Mouse (Mus musculus) ES-Bruce4 (cell line): ENCODE measurements around the gene Lmod2. TPM values are rescaled to one million over a fixed set of nuclear protein-coding genes. Genes with fewer than 3 reads are reported as not detected.

Experiments
- H3K27ac ChIP-seq: 2 replicates; pipeline ENCODE4 v1.5.1; 2012; ENCODE audit warnings: low read length, inconsistent platforms; ENCODE audit not compliant: insufficient read depth
- H3K27me3 ChIP-seq: 2 replicates; pipeline ENCODE4 v1.6.1; 2012; ENCODE audit warnings: mild to moderate bottlenecking, low read length, inconsistent platforms; ENCODE audit not compliant: control insufficient read depth, poor library complexity, insufficient read depth, severe bottlenecking
- H3K36me3 ChIP-seq: 2 replicates; pipeline ENCODE4 v1.6.1; 2012; ENCODE audit warnings: inconsistent platforms, mild to moderate bottlenecking, low read length, moderate library complexity; ENCODE audit not compliant: control insufficient read depth, poor library complexity, insufficient read depth, severe bottlenecking
- H3K4me1 ChIP-seq: one replicate; pipeline ENCODE4 v1.8.1; 2011; ENCODE audit warnings: low read length; ENCODE audit not compliant: control insufficient read depth, insufficient read depth
- H3K4me3 ChIP-seq: 2 replicates; pipeline ENCODE4 v1.5.1; 2011; ENCODE audit warnings: low read depth, mild to moderate bottlenecking, low read length
- H3K9ac ChIP-seq: 2 replicates; pipeline ENCODE4 v1.6.1; 2012; ENCODE audit warnings: low read depth, mild to moderate bottlenecking, inconsistent platforms; ENCODE audit not compliant: poor library complexity, severe bottlenecking
- H3K9me3 ChIP-seq: replicated peaks from 2 replicates; pipeline ENCODE4 v1.6.1; 2012; ENCODE audit warnings: mild to moderate bottlenecking, low read length, inconsistent platforms; ENCODE audit not compliant: control insufficient read depth, poor library complexity, insufficient read depth, severe bottlenecking
- CTCF ChIP-seq: IDR thresholded peaks from one replicate; pipeline ENCODE4 v1.8.1; 2011; ENCODE audit warnings: low read depth, low read length
- EP300 ChIP-seq: IDR thresholded peaks from 2 replicates; pipeline ENCODE4 v1.6.1; 2011; ENCODE audit warnings: low read depth, low read length; ENCODE audit not compliant: insufficient read depth
- POLR2A ChIP-seq: IDR thresholded peaks from one replicate; pipeline ENCODE4 v1.8.1; 2011; ENCODE audit warnings: low read length; ENCODE audit not compliant: insufficient read depth
- polyA plus RNA-seq: library from polyadenylated mRNA; stranded (reverse); fragments of >200 nt; gene quantifications from 2 replicates; pipeline ENCODE4 v1.2.4, GENCODE M21; 2011; ENCODE audit warnings: low read depth; ENCODE audit not compliant: missing spikeins, insufficient read depth, insufficient read length

Lmod2 gene
- polyA plus RNA-seq, 1 experiment: not detected

- H3K4me3 ChIP-seq: no peak overlapping the region
- H3K9me3 ChIP-seq: peaks cover 18% of the 10 kb centered on the region; the same call in 1 of the 2 replicates
- no peaks in the 10 kb centered on the region for H3K36me3 ChIP-seq
Measured at GRCm38 (mm10) chr6:24604289-24604688, 6.7 kb downstream of the Lmod2 start.

GRCm38 (mm10) chr6:24605631-24606030 is 8.1 kb downstream of the Lmod2 start:
- Histone ChIP-seq H3K36me3 (no peaks in the 10 kb centered on the region), H3K9me3 (peaks cover 18% of the 10 kb centered on the region; the same call in 1 of the 2 replicates), H3K9ac (no peak overlapping the region), H3K27me3 (no peaks in the 10 kb centered on the region), H3K4me3 (no peak overlapping the region), H3K27ac (no peak overlapping the region), H3K4me1 (no peaks in the 10 kb centered on the region)
- TF ChIP-seq CTCF (no peak), POLR2A (no peak), EP300 (no peak)

More at GRCm38 (mm10) chr6:24604289-24604688, 6.7 kb downstream of the Lmod2 start:
- no peak overlapping the region for H3K27ac ChIP-seq
- H3K27me3 ChIP-seq: no peaks in the 10 kb centered on the region
- TF ChIP-seq EP300 (no peak), POLR2A (no peak), CTCF (no peak)
- no peaks in the 10 kb centered on the region for H3K4me1 ChIP-seq
- H3K9ac ChIP-seq: no peak overlapping the region

- H3K27ac ChIP-seq: no peak overlapping the region
- H3K36me3 ChIP-seq: no peaks in the 10 kb centered on the region
- peaks cover 18% of the 10 kb centered on the region; the same call in 1 of the 2 replicates for H3K9me3 ChIP-seq
- no peak overlapping the region for H3K9ac ChIP-seq
- no peaks in the 10 kb centered on the region for H3K27me3 ChIP-seq
- no peaks in the 10 kb centered on the region for H3K4me1 ChIP-seq
- H3K4me3 ChIP-seq: no peak overlapping the region
- TF ChIP-seq POLR2A (no peak), EP300 (no peak), CTCF (no peak)
Measured at GRCm38 (mm10) chr6:24606512-24606911, 8.9 kb downstream of the Lmod2 start.

- H3K36me3 ChIP-seq: no peaks in the 10 kb centered on the region
- H3K27me3 ChIP-seq: no peaks in the 10 kb centered on the region
- TF ChIP-seq POLR2A (no peak), EP300 (no peak), CTCF (no peak)
- no peak overlapping the region for H3K27ac ChIP-seq
- peaks cover 18% of the 10 kb centered on the region; the same call in 1 of the 2 replicates for H3K9me3 ChIP-seq
- H3K4me3 ChIP-seq: no peak overlapping the region
- no peak overlapping the region for H3K9ac ChIP-seq
- no peaks in the 10 kb centered on the region for H3K4me1 ChIP-seq
Measured at GRCm38 (mm10) chr6:24607531-24607930, 10.0 kb downstream of the Lmod2 start.

GRCm38 (mm10) chr6:24608129-24608528 is 10.6 kb downstream of the Lmod2 start:
- no peaks in the 10 kb centered on the region for H3K36me3 ChIP-seq
- H3K9ac ChIP-seq: no peak overlapping the region
- H3K27me3 ChIP-seq: no peaks in the 10 kb centered on the region
- H3K4me1 ChIP-seq: no peaks in the 10 kb centered on the region
- H3K9me3 ChIP-seq: peaks cover 18% of the 10 kb centered on the region; the same call in 1 of the 2 replicates
- no peak overlapping the region for H3K27ac ChIP-seq
- no peak overlapping the region for H3K4me3 ChIP-seq
- TF ChIP-seq POLR2A (no peak), EP300 (no peak), CTCF (no peak)

GRCm38 (mm10) chr6:24608682-24609081 is 11.1 kb downstream of the Lmod2 start:
- Histone ChIP-seq H3K27me3 (no peaks in the 10 kb centered on the region), H3K27ac (no peak overlapping the region), H3K4me3 (no peak overlapping the region), H3K36me3 (peaks cover 2% of the 10 kb centered on the region; the same call in 1 of the 2 replicates), H3K9ac (no peak overlapping the region), H3K4me1 (no peaks in the 10 kb centered on the region), H3K9me3 (peaks cover 18% of the 10 kb centered on the region; the same call in 1 of the 2 replicates)
- no peak for TF ChIP-seq CTCF
- TF ChIP-seq EP300: no peak
- TF ChIP-seq POLR2A: no peak
